Comparison of ENCODE assay signal across 26 mouse cellular contexts in genomic region chr3:14993936-14994335, GRCm38 (mm10).
"Had no signal": no experiment of that assay in that cellular context is flagged by ENCODE, and none has a peak within 500 bp of the region (broad histone marks: within the 10 kb centered on the region; RNA-seq: fewer than 3 reads in every experiment).

No protein-coding gene starts in this region.

- H3K27ac ChIP-seq: heart, embryonic 13.5 days; heart, embryonic 15.5 days; hindbrain, embryonic 13.5 days; hindbrain, embryonic 15.5 days; intestine, embryonic 15.5 days; layer of hippocampus, adult 2 months; left cerebral cortex, adult 2 months; limb, embryonic 10.5 days; limb, embryonic 12.5 days; liver, embryonic 13.5 days; liver, embryonic 15.5 days had no signal

- H3K4me3 ChIP-seq: heart, embryonic 13.5 days; heart, embryonic 15.5 days; hindbrain, embryonic 13.5 days; hindbrain, embryonic 15.5 days; intestine, embryonic 15.5 days; layer of hippocampus, adult 2 months; left cerebral cortex, adult 2 months; limb, embryonic 10.5 days; limb, embryonic 12.5 days; liver, embryonic 13.5 days; liver, embryonic 15.5 days had no signal

- H3K9ac ChIP-seq: heart, embryonic 13.5 days; heart, embryonic 15.5 days; hindbrain, embryonic 13.5 days; hindbrain, embryonic 15.5 days; intestine, embryonic 15.5 days; limb, embryonic 12.5 days; liver, embryonic 13.5 days; liver, embryonic 15.5 days had no signal

- H3K27me3 ChIP-seq: heart, embryonic 13.5 days; heart, embryonic 15.5 days; hindbrain, embryonic 13.5 days; hindbrain, embryonic 15.5 days; intestine, embryonic 15.5 days; limb, embryonic 12.5 days; liver, embryonic 13.5 days; liver, embryonic 15.5 days had no signal

- DNase-seq: gastrocnemius, postnatal 10 days; gastrocnemius, postnatal 25 days; heart, adult 18-20 months; heart, postnatal 14 days; heart, postnatal 36 days; kidney, adult 18-20 months; kidney, adult 8-10 months; kidney, postnatal 10 days; kidney, postnatal 25 days; kidney, postnatal 4 days; liver; liver, embryonic 13.5 days had no signal

- H3K4me1 ChIP-seq: heart, embryonic 15.5 days; hindbrain, embryonic 13.5 days; hindbrain, embryonic 15.5 days; intestine, embryonic 15.5 days; limb, embryonic 12.5 days had no signal

- H3K36me3 ChIP-seq: heart, embryonic 13.5 days; heart, embryonic 15.5 days; hindbrain, embryonic 13.5 days; hindbrain, embryonic 15.5 days; intestine, embryonic 15.5 days; limb, embryonic 10.5 days; limb, embryonic 12.5 days; liver, embryonic 13.5 days; liver, embryonic 15.5 days had no signal

- ATAC-seq: inflammation-experienced regulatory T-cells, adult 6 months; intestine, embryonic 15.5 days; intestine, postnatal 0 days had no signal

- H3K9me3 ChIP-seq: heart, embryonic 13.5 days; heart, embryonic 15.5 days; hindbrain, embryonic 13.5 days; hindbrain, embryonic 15.5 days; intestine, embryonic 15.5 days; limb, embryonic 10.5 days; limb, embryonic 12.5 days; liver, embryonic 13.5 days; liver, embryonic 15.5 days had no signal

- H3K4me2 ChIP-seq: heart, embryonic 11.5 days; heart, embryonic 13.5 days; heart, embryonic 15.5 days; hindbrain, embryonic 13.5 days; hindbrain, embryonic 15.5 days; intestine, embryonic 15.5 days; limb, embryonic 12.5 days; liver, embryonic 11.5 days; liver, embryonic 13.5 days; liver, embryonic 15.5 days had no signal
